Mouse (Mus musculus) gastrocnemius, postnatal 4 days (tissue): ENCODE measurements around the gene Abhd10. TPM values are rescaled to one million over a fixed set of nuclear protein-coding genes. Genes with fewer than 3 reads are reported as not detected.
A peak's percentile ranks its signal among the peaks of the same experiment; 100 is the strongest.

ENCODE experiments used
- DNase-seq, 2 experiments: peaks; one replicate each; pipeline ENCODE4 v3.0.0; 2021 to 2022; ENCODE audit warnings: low spot score in 2 of 2, mixed read lengths in 2 of 2
- long read RNA-seq, 2 experiments: library from polyadenylated mRNA; stranded (forward); transcript quantifications; one replicate each; pipeline ENCODE4 v2.0.0; 2021
- total RNA-seq, 2 experiments: library from RNA; stranded (reverse); gene quantifications; 2 replicates each; pipeline ENCODE4 v1.2.3; 2021

Gene Abhd10
- 10 to 100 TPM; 14.3 to 16.8 TPM for total RNA-seq
- long read RNA-seq, experiment 1, transcript Abhd10-201 (5 exons, 2,848 nt) = major isoform, 18 of 25 reads
- long read RNA-seq, experiment 1, partial matches to known transcripts = 2 of 25 reads
- long read RNA-seq, experiment 1, other reads (novel, unspliced or antisense) = 5 of 25 reads
- long read RNA-seq, experiment 2, transcript Abhd10-201 (5 exons, 2,848 nt) = major isoform, 9 of 25 reads
- long read RNA-seq, experiment 2, partial matches to known transcripts = 3 of 25 reads
- long read RNA-seq, experiment 2, other reads (novel, unspliced or antisense) = 12 of 25 reads

- peak; percentile 94 to 95 for DNase-seq
These were observed at the start of gene Abhd10 for GRCm38 (mm10) chr16:45742615-45743476. Gene Abhd10, minus strand, starts transcription at chr16:45742955.

DNA sequence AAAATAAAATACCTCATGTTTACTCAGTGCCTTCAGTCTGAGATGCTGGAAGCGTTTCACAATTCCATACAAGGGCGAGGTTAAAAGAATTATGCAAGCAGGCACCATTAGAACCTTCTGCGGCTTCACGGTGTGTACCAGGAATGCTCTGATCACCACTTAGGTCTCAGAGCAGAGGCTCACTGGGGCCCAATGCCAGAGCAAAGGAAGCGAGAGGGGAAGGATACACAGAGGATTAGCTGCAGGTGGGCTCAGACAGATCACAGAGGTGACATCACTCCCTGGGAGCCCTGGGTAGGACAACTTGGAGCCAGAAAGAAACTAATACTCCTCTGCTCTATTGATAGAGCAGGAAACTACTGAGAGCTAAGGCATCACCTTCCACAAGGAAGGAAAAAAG is 48.5 kb upstream of the Abhd10 start:
- DNase-seq = no peak

DNA sequence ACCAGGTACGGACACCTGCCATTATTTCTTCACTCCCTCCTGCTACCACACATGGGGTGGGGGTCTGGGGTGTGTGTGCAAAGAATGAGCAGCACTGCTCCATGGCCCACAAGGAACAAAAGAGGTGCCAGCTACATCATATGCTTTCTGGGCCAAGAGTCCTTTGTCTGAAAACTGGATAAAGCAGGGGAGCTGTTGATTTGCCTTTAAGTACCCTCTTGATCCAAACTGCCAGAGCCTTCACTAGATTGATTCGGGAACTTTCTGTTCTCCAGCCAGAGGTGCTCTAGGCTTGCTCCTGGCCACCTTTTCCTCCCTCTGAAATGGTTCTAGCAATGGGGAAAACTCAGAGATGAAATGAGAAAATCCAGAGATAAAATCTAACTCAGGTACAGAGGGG is 46.6 kb upstream of the Abhd10 start:
- no peak for DNase-seq

- DNase-seq = no peak
These were observed 44.9 kb upstream of the Abhd10 start for GRCm38 (mm10) chr16:45787650-45788049.

GRCm38 (mm10) chr16:45786639-45787038 is 43.9 kb upstream of the Abhd10 start:
- DNase-seq = no peak

DNA sequence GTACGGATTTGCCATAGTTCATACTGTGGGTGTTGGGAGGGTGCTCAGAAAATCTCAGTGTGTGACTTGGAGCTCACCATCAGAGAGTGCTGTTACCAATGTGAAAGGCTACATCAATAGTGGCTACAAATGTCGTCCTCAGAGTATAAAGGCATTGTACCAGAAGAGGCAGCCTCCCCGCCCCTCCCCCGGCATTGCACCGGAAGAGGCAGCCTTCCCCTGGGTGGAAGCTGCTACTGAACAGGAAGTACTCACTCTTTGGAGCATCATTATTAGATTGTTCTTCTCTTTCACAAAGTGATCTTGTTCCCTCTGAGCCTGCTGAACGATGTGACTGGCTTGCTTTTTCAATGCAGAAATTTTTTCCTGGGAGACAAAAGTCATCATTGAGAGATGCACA is 37.2 kb upstream of the Abhd10 start:
- no peak for DNase-seq

DNA sequence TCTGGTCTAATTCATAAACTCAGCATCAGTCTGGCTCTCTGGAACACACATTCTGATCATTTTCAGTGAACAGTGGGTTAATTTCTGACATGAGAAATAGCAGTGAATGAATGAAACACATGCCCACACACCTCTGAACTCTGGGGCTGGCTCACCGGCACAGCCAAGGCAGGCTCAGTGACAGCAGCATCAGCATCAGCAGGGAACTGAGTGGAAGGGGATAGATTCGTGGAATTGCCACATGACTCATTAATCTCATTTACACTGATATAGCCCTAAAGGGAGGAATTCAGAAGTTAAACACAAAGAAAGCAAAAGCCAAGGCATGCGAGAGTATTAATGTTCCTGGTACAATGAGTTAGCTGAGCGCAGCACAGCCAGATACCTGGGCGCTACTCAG is 32.1 kb upstream of the Abhd10 start:
- DNase-seq = no peak

DNA sequence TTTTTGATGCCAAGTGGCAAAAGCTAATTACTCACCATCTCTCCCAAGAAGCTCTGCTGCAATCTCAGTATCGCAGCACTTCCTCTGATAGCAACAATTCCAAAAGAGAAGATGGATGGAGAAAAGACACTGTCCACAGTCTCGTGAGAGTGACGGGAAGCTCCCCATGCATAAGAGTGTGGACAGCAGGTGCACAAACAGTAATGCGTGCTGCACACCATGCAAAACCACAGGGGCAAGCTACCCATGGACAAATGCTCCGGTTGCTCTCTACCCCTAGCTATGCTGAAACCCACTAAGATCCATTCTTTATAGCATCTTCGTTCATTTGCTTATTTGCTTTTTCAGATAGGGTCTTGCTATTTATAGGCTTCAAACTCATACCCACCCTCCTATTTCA is 28.2 kb upstream of the Abhd10 start:
- no peak for DNase-seq

GRCm38 (mm10) chr16:45767853-45768640 is 25.3 kb upstream of the Abhd10 start:
- DNase-seq = no peak

DNA sequence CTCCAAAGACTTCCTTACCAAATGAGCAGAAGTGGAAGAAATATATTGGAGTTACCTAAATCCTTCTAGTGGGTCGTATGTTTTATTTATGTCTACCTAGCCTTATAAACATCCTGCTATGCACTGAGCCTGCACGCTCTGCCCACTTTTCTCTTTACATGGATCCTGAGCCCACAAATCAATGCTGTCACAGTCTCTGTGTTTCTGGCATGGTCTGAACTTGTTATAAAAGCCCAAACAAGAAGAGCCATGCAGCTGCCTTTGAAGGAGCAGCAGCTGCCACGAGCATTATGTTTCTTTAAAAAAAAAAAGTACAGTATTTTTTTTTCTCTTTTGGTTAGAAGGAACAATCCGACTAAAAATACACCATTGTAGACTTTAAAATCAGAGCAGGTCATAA is 24.7 kb upstream of the Abhd10 start:
- no peak for DNase-seq

DNA sequence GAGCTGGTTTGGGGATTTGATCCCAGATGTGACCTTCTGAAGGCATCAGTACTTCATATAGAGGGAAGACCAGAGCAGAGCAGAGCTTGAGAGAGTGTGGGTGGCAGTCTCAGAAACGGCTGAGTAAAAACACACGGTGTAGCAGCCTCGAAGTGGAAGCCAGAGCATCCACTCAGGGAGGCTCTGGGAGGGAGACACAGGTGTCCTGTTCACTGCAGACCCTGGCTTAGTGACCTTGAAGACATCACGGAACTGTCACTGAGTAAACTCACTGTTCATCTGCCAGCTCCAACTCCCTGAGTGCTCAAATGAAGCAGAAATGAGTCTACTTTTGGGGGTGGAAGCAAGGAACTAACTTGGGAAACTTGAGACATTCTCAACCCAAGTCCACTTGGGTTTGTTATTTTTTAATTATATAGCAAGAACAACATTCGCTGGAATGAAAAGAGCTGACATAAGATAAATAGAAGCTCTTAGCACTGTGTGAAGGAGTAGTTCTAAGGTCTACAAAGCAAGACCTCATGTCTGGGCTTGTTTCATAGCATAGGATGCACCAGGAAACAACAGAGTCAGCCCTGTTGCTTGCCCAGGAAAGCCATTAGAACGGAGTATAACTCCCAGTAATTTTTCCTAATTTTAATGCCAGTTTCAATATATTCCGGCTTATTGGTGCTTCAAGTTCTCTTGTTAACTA is 23.2 kb upstream of the Abhd10 start:
- DNase-seq = no peak

GRCm38 (mm10) chr16:45765102-45765501 is 22.3 kb upstream of the Abhd10 start:
- no peak for DNase-seq

- DNase-seq = no peak
These were observed 20.2 kb upstream of the Abhd10 start for GRCm38 (mm10) chr16:45762859-45763505.

GRCm38 (mm10) chr16:45761425-45761824 is 18.7 kb upstream of the Abhd10 start:
- no peak for DNase-seq

- DNase-seq = no peak
These were observed 16.0 kb upstream of the Abhd10 start for GRCm38 (mm10) chr16:45758726-45759269.

- DNase-seq = no peak
These were observed 14.8 kb upstream of the Abhd10 start for GRCm38 (mm10) chr16:45757421-45758078.

GRCm38 (mm10) chr16:45756855-45757254 is 14.1 kb upstream of the Abhd10 start:
- DNase-seq = peak in 1 of 2 experiments; percentile 30

GRCm38 (mm10) chr16:45743591-45744144 is 913 bp upstream of the Abhd10 start:
- no peak for DNase-seq

GRCm38 (mm10) chr16:45737880-45738279 is 4.9 kb downstream of the Abhd10 start:
- DNase-seq = no peak
